In the genomic region with DNA sequence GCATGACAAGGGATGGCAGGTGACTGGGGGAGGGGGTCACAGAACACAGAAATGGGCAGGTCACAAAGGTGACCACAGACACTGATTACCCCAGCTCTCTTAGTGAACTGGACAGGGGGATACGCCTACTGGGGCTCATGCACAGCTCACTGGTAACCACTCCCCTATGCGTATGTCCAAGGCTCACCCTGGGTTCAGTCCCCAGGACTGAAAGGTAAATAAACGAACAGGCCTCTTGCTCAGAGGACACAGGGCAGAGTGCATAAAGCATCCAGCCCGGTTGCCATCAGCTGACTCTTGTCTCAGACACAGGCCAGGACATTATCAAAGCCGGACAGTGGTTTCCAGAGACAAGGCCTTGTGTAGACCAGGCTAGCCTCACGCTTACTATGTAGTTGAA, we compare ENCODE assay signal across 16 mouse cellular contexts.
DNase-seq lines count a peak whose midpoint lies in the region; ATAC-seq and TF ChIP-seq lines count a peak whose summit lies in the region.
"Had no signal": no experiment of that assay in that cellular context is flagged by ENCODE, and none has a peak within 500 bp of the region (broad histone marks: within the 10 kb centered on the region; RNA-seq: fewer than 3 reads in every experiment).

No protein-coding gene starts in this region.

- H3K9me3 ChIP-seq in hindbrain, embryonic 12.5 days (replicated peaks), result no peaks in the 10 kb centered on the region; the same call in 1 of the 2 replicates
- H3K9me3 ChIP-seq in hindbrain, embryonic 14.5 days (ENCODE audit: control insufficient read depth, low read length), result no peaks in the 10 kb centered on the region
- no peaks in the 10 kb centered on the region for H3K9me3 ChIP-seq in liver, embryonic 11.5 days (ENCODE audit: control insufficient read depth, low read length)
- H3K9me3 ChIP-seq in neural tube, embryonic 15.5 days (replicated peaks), result no peaks in the 10 kb centered on the region
- H3K9me3 ChIP-seq in limb, embryonic 10.5 days (replicated peaks), result no peaks in the 10 kb centered on the region
- H3K9me3 ChIP-seq: forebrain, embryonic 10.5 days had no signal

- no peak for TF ChIP-seq POLR2A in spleen, adult 2 months (IDR thresholded peaks at IDR 0.05; ENCODE audit: low read depth, low read length)

- no peak overlapping the region for H3K4me2 ChIP-seq in hindbrain, embryonic 12.5 days (replicated peaks)
- H3K4me2 ChIP-seq in hindbrain, embryonic 14.5 days (replicated peaks), result no peak overlapping the region
- H3K4me2 ChIP-seq in liver, embryonic 11.5 days, result no peak overlapping the region
- H3K4me2 ChIP-seq in neural tube, embryonic 15.5 days, result no peak overlapping the region

- 87% methylated on average over 6 of the region's 6 CpGs for WGBS in hindbrain, embryonic 12.5 days
- 87% methylated on average over 6 of the region's 6 CpGs for WGBS in hindbrain, embryonic 14.5 days
- WGBS in spleen, adult 2 months, result 89% methylated on average over 6 of the region's 6 CpGs
- WGBS in liver, embryonic 11.5 days, result 72% methylated on average over 6 of the region's 6 CpGs
- 91% methylated on average over 6 of the region's 6 CpGs for WGBS in neural tube, embryonic 15.5 days
- 85% methylated on average over 6 of the region's 6 CpGs for WGBS in limb, embryonic 10.5 days

- no peak overlapping the region for H3K9ac ChIP-seq in hindbrain, embryonic 12.5 days
- no peak overlapping the region for H3K9ac ChIP-seq in hindbrain, embryonic 14.5 days
- no peak overlapping the region for H3K9ac ChIP-seq in liver, embryonic 11.5 days (ENCODE audit: low read depth, low read length)
- H3K9ac ChIP-seq in neural tube, embryonic 15.5 days (replicated peaks), result no peak overlapping the region

- H3K27ac ChIP-seq in hindbrain, embryonic 12.5 days, result 0 out of 2 replicates have a peak overlapping the region, but pooled peaks have one; percentile 66
- H3K27ac ChIP-seq in hindbrain, embryonic 14.5 days, result no peak overlapping the region
- peak overlapping the region; percentile 77 for H3K27ac ChIP-seq in spleen, adult 2 months (ENCODE audit: insufficient read depth, low read length)
- H3K27ac ChIP-seq in liver, embryonic 11.5 days (ENCODE audit: low read depth, low read length), result no peak overlapping the region
- peak overlapping the region; percentile 69; the same call in 1 of the 2 replicates for H3K27ac ChIP-seq in neural tube, embryonic 15.5 days (replicated peaks)
- no peak overlapping the region for H3K27ac ChIP-seq in limb, embryonic 10.5 days

- H3K27me3 ChIP-seq in hindbrain, embryonic 12.5 days, result no peaks in the 10 kb centered on the region
- H3K27me3 ChIP-seq in hindbrain, embryonic 14.5 days (ENCODE audit: control insufficient read depth, insufficient read depth, low read length), result no peaks in the 10 kb centered on the region
- H3K27me3 ChIP-seq in spleen, adult 2 months (ENCODE audit: control insufficient read depth, insufficient read depth, low read length), result no peaks in the 10 kb centered on the region
- no peaks in the 10 kb centered on the region for H3K27me3 ChIP-seq in liver, embryonic 11.5 days (replicated peaks; ENCODE audit: control insufficient read depth, insufficient read depth, low read length)
- no peaks in the 10 kb centered on the region for H3K27me3 ChIP-seq in neural tube, embryonic 15.5 days (replicated peaks)
- H3K27me3 ChIP-seq in limb, embryonic 10.5 days (ENCODE audit: low read depth, poor library complexity, severe bottlenecking), result no peaks in the 10 kb centered on the region

- no peak for DNase-seq in hindbrain, embryonic 14.5 days (ENCODE audit: low spot score)
- no peak for DNase-seq in spleen, adult 2 months (ENCODE audit: low read depth in 1 of 2, low spot score in 2 of 2)
- DNase-seq in spleen, postnatal 4 days (ENCODE audit: low spot score in 2 of 2), result no peak
- no peak for DNase-seq in liver, embryonic 11.5 days (ENCODE audit: low spot score)
- no peak for DNase-seq in left cerebral cortex, postnatal 4 days
- DNase-seq in limb, embryonic 10.5 days (ENCODE audit: low spot score), result no peak
- DNase-seq: adrenal gland, postnatal 36 days; cerebellum, adult 2 months; cerebellum, postnatal 36 days; gastrocnemius, postnatal 36 days; kidney, adult 2 months; kidney, postnatal 25 days; lung, adult 2 months had no signal

- TF ChIP-seq CTCF in spleen, adult 2 months (IDR thresholded peaks at IDR 0.05; ENCODE audit: extremely low read depth, insufficient read depth, insufficient read length, insufficient replicate concordance), result no peak

- ATAC-seq in hindbrain, embryonic 12.5 days (ENCODE audit: low FRiP score), result no peak
- ATAC-seq in hindbrain, embryonic 14.5 days (ENCODE audit: low FRiP score), result no peak
- peak; percentile 50; the same call in 1 of the 2 replicates for ATAC-seq in liver, embryonic 11.5 days (replicated peaks; ENCODE audit: low FRiP score)
- no peak for ATAC-seq in neural tube, embryonic 15.5 days (ENCODE audit: low FRiP score)

- intact Hi-C loops in left cerebral cortex, postnatal 4 days (cut with DNase I), result no loop called here

- H3K4me1 ChIP-seq in hindbrain, embryonic 12.5 days, result peaks cover 41% of the 10 kb centered on the region
- H3K4me1 ChIP-seq in hindbrain, embryonic 14.5 days (replicated peaks; ENCODE audit: control insufficient read depth, insufficient read depth, low read length), result peaks cover 22% of the 10 kb centered on the region
- H3K4me1 ChIP-seq in spleen, adult 2 months (ENCODE audit: control insufficient read depth, insufficient read depth, insufficient read length), result peaks cover 85% of the 10 kb centered on the region
- peaks cover 41% of the 10 kb centered on the region for H3K4me1 ChIP-seq in liver, embryonic 11.5 days (replicated peaks; ENCODE audit: control insufficient read depth, insufficient read depth, low read length)
- peaks cover 26% of the 10 kb centered on the region for H3K4me1 ChIP-seq in neural tube, embryonic 15.5 days
- peaks cover 46% of the 10 kb centered on the region for H3K4me1 ChIP-seq in limb, embryonic 10.5 days

- no peak overlapping the region for H3K4me3 ChIP-seq in hindbrain, embryonic 12.5 days
- H3K4me3 ChIP-seq in hindbrain, embryonic 14.5 days (replicated peaks; ENCODE audit: low read length), result no peak overlapping the region
- H3K4me3 ChIP-seq in spleen, adult 2 months (ENCODE audit: extremely low read depth, insufficient read depth, insufficient read length), result no peak overlapping the region
- H3K4me3 ChIP-seq in liver, embryonic 11.5 days (ENCODE audit: low read depth, low read length), result no peak overlapping the region
- no peak overlapping the region for H3K4me3 ChIP-seq in neural tube, embryonic 15.5 days (replicated peaks)
- H3K4me3 ChIP-seq in limb, embryonic 10.5 days, result no peak overlapping the region
- H3K4me3 ChIP-seq: forebrain, embryonic 10.5 days had no signal

- H3K36me3 ChIP-seq in hindbrain, embryonic 12.5 days, result peaks cover 28% of the 10 kb centered on the region
- peaks cover 6% of the 10 kb centered on the region; the same call in 1 of the 2 replicates for H3K36me3 ChIP-seq in hindbrain, embryonic 14.5 days (replicated peaks; ENCODE audit: control insufficient read depth, insufficient read depth)
- peaks cover 2% of the 10 kb centered on the region; the same call in 1 of the 2 replicates for H3K36me3 ChIP-seq in spleen, adult 2 months (ENCODE audit: control insufficient read depth, insufficient read depth, low read length)
- H3K36me3 ChIP-seq in liver, embryonic 11.5 days (ENCODE audit: control insufficient read depth, insufficient read depth, low read length), result no peaks in the 10 kb centered on the region; the same call in 1 of the 2 replicates
- peaks cover 11% of the 10 kb centered on the region for H3K36me3 ChIP-seq in neural tube, embryonic 15.5 days
- H3K36me3 ChIP-seq in limb, embryonic 10.5 days, result peaks cover 36% of the 10 kb centered on the region

Comparison
In these comparisons a context has a peak if more than half of its experiments do, and no peak if none do; other contexts are left out.
1. H3K27ac ChIP-seq: peak in hindbrain, embryonic 12.5 days (single experiment), spleen, adult 2 months (single experiment) and neural tube, embryonic 15.5 days (single experiment); none in hindbrain, embryonic 14.5 days (single experiment), liver, embryonic 11.5 days (single experiment) and limb, embryonic 10.5 days (single experiment).